Mouse (Mus musculus) MEL (cell line): ENCODE data around the gene Lypd5. TPM values are rescaled to one million over a fixed set of nuclear protein-coding genes. Genes with fewer than 3 reads are reported as not detected.

Source experiments
- DNase-seq: peaks from one replicate; pipeline ENCODE4 v3.0.0; 2011; ENCODE audit warnings: low read depth, low spot score
- H3K27ac ChIP-seq: 2 replicates; pipeline ENCODE4 v1.5.1; 2012; ENCODE audit warnings: low read depth, mild to moderate bottlenecking, control low read depth, low read length, moderate library complexity; ENCODE audit not compliant: control insufficient read depth
- H3K27me3 ChIP-seq, 2 experiments: fragments of 150-350 bp in 1 of 2; sonication (generic) in 1 of 2; 2 replicates each; pipeline ENCODE4 v1.6.1; 2012; ENCODE audit warnings: low read length in 2 of 2, mild to moderate bottlenecking in 2 of 2, improper control_type of control experiment in 1 of 2, moderate library complexity in 1 of 2; ENCODE audit not compliant: insufficient read depth in 2 of 2, control insufficient read depth in 1 of 2
- H3K36me3 ChIP-seq, 2 experiments: 2 replicates each; pipeline ENCODE4 v1.6.1; 2012 to 2014; ENCODE audit warnings: low read length in 2 of 2, improper control_type of control experiment in 1 of 2, inconsistent platforms in 1 of 2, mild to moderate bottlenecking in 1 of 2; ENCODE audit not compliant: insufficient read depth in 2 of 2, control insufficient read depth in 1 of 2
- H3K4me1 ChIP-seq, 2 experiments: fragments of 150-350 bp in 1 of 2; sonication (generic) in 1 of 2; 2 replicates each; pipeline ENCODE4 v1.6.1; 2012; ENCODE audit warnings: low read length in 2 of 2, improper control_type of control experiment in 1 of 2, mild to moderate bottlenecking in 1 of 2; ENCODE audit not compliant: insufficient read depth in 2 of 2, control insufficient read depth in 1 of 2
- H3K4me3 ChIP-seq, 2 experiments: fragments of 150-350 bp in 1 of 2; sonication (generic) in 1 of 2; 2 replicates each; pipeline ENCODE4 v1.5.1; 2012; ENCODE audit warnings: low read depth in 2 of 2, low read length in 2 of 2, mild to moderate bottlenecking in 2 of 2, moderate library complexity in 2 of 2, control low read depth in 1 of 2, improper control_type of control experiment in 1 of 2; ENCODE audit not compliant: control insufficient read depth in 1 of 2, insufficient read depth in 1 of 2
- H3K79me2 ChIP-seq: 2 replicates; pipeline ENCODE4 v1.6.1; 2012; ENCODE audit warnings: mild to moderate bottlenecking, low read length, moderate library complexity; ENCODE audit not compliant: control insufficient read depth, poor library complexity, insufficient read depth
- H3K9ac ChIP-seq: 2 replicates; pipeline ENCODE4 v1.6.1; 2012; ENCODE audit warnings: low read depth, mild to moderate bottlenecking, control low read depth, low read length, moderate library complexity; ENCODE audit not compliant: control insufficient read depth, poor library complexity, severe bottlenecking
- H3K9me3 ChIP-seq: fragments of 150-350 bp; sonication (generic); replicated peaks from 2 replicates; pipeline ENCODE4 v1.6.1; 2012; ENCODE audit warnings: mild to moderate bottlenecking, low read length, improper control_type of control experiment, moderate library complexity; ENCODE audit not compliant: insufficient read depth
- CHD1 ChIP-seq: IDR thresholded peaks from 2 replicates; pipeline ENCODE4 v1.6.1; 2012; ENCODE audit warnings: low read depth, mild to moderate bottlenecking, inconsistent platforms, low read length, improper control_type of control experiment
- CTCF ChIP-seq, 3 experiments: IDR thresholded peaks in 2 of 3; conservative IDR thresholded peaks in 1 of 3; 2 replicates each; pipeline ENCODE4 v1.5.1; 2011 to 2012; ENCODE audit warnings: low read length in 3 of 3, low read depth in 2 of 3, mild to moderate bottlenecking in 2 of 3, improper control_type of control experiment in 1 of 3, inconsistent platforms in 1 of 3, mixed read lengths in 1 of 3, moderate library complexity in 1 of 3; ENCODE audit not compliant: control insufficient read depth in 1 of 3, insufficient read depth in 1 of 3, poor library complexity in 1 of 3, severe bottlenecking in 1 of 3
- E2F4 ChIP-seq: IDR thresholded peaks from 2 replicates; pipeline ENCODE4 v1.6.1; 2011; ENCODE audit warnings: low read depth, low read length, improper control_type of control experiment, borderline replicate concordance
- NRF1 ChIP-seq: IDR thresholded peaks from 2 replicates; pipeline ENCODE4 v1.6.1; 2014; ENCODE audit warnings: low read depth, mild to moderate bottlenecking, inconsistent platforms, low read length, improper control_type of control experiment, moderate library complexity; ENCODE audit not compliant: poor library complexity, insufficient read depth, severe bottlenecking
- POLR2A ChIP-seq, 2 experiments: IDR thresholded peaks; 2 replicates each; pipeline ENCODE4 v1.6.1; 2011 to 2012; ENCODE audit warnings: low read length in 2 of 2, mild to moderate bottlenecking in 2 of 2, control low read depth in 1 of 2, improper control_type of control experiment in 1 of 2, low read depth in 1 of 2, moderate library complexity in 1 of 2; ENCODE audit not compliant: control insufficient read depth in 1 of 2, insufficient read depth in 1 of 2, poor library complexity in 1 of 2
- SMC3 ChIP-seq: IDR thresholded peaks from 2 replicates; pipeline ENCODE4 v1.6.1; 2011; ENCODE audit warnings: low read depth, low read length, improper control_type of control experiment
- polyA plus RNA-seq, 2 experiments: library from polyadenylated mRNA; stranded (reverse) in 1 of 2; unstranded in 1 of 2; fragments of >175 nt in 1 of 2; fragments of >200 nt in 1 of 2; gene quantifications; 2 replicates each; pipeline versions ENCODE4 v1.2.1 to v1.2.4; 2012; ENCODE audit warnings: low replicate concordance in 2 of 2, low read depth in 1 of 2; ENCODE audit not compliant: insufficient read length in 2 of 2, insufficient read depth in 1 of 2, missing spikeins in 1 of 2
- total RNA-seq: library from RNA; depleted of rRNA; stranded (reverse); fragments of 300-350 nt; gene quantifications from 2 replicates; pipeline ENCODE4 v1.2.3, GENCODE M21; 2012; rRNA removed

Gene Lypd5
- total and polyA plus RNA-seq, 3 experiments, result not detected

DNA sequence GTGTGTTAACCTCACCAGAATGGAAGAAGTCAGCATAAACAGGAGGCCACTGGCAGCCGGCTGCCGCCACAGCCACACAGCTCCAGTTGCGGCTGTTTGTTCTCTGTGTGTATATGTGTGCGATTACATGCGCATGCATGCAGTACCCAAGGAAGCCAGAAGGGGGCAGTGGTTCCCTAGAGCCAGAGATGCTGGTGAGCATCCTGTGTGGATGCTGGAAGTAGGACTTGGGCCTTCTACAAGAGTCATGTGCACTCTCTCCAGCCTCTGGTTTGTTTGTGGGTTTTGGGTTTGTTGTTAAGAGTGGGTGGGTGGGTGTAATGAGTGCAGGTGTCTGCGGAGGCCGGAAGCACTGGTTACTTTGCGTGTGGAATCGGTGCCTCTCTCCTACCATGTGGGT, 53.9 kb downstream of the Lypd5 start:
- Histone ChIP-seq H3K9me3 (no peaks in the 10 kb centered on the region), H3K4me3 (no peak overlapping the region), H3K27ac (no peak overlapping the region), H3K27me3 (no peaks in the 10 kb centered on the region), H3K4me1 (peaks cover 0 to 11% of the 10 kb centered on the region in 2 experiments; a peak in 2 of 4 replicates), H3K36me3 (peaks cover 2 to 6% of the 10 kb centered on the region in 2 experiments; a peak in 2 of 4 replicates), H3K79me2 (peaks cover 28% of the 10 kb centered on the region), H3K9ac (no peak overlapping the region)
- TF ChIP-seq CHD1 (no peak), POLR2A (IDR thresholded peaks at IDR 0.05; ENCODE audit: control insufficient read depth in 1 of 2, insufficient read depth in 1 of 2, low read depth in 1 of 2, low read length in 2 of 2, poor library complexity in 1 of 2) (no peak), E2F4 (no peak), NRF1 (no peak), SMC3 (peak; percentile 28; the same call in 1 of the 2 replicates), CTCF (IDR thresholded peaks at IDR 0.05 in 2 of 3, conservative IDR thresholded peaks at IDR 0.05 in 1 of 3; ENCODE audit: control insufficient read depth in 1 of 3, insufficient read depth in 1 of 3, low read depth in 2 of 3, low read length in 3 of 3, poor library complexity in 1 of 3, severe bottlenecking in 1 of 3) (peak; percentile 61 to 79 (median 66))
- peak; percentile 59 for DNase-seq

Other genes with a start within 250 kb of the Lypd5 start
- gene Zfp112, start 236.9 kb upstream of the Lypd5 start, total RNA-seq, result 0.50 and 0.59 TPM in 2 replicates
- gene Zfp112, start 236.9 kb upstream of the Lypd5 start, polyA plus RNA-seq, result under 1 TPM in 1 of 2 experiments, not detected in 1; 0.84 TPM
- gene Zfp235, start 215.0 kb upstream of the Lypd5 start, total RNA-seq, result 4.2 and 6.2 TPM in 2 replicates
- gene Zfp235, start 215.0 kb upstream of the Lypd5 start, polyA plus RNA-seq, result 1 to 10 TPM in 1 of 2 experiments, not detected in 1; 4.5 TPM
- gene Zfp114, start 174.1 kb upstream of the Lypd5 start, total RNA-seq, result not detected in 2 replicates
- not detected for gene Zfp114, start 174.1 kb upstream of the Lypd5 start, polyA plus RNA-seq
- gene Zfp111, start 137.8 kb upstream of the Lypd5 start, total RNA-seq, result not detected in 2 replicates
- not detected for gene Zfp111, start 137.8 kb upstream of the Lypd5 start, polyA plus RNA-seq
- gene Zfp109, start 111.6 kb upstream of the Lypd5 start, total RNA-seq, result not detected in 2 replicates
- gene Zfp109, start 111.6 kb upstream of the Lypd5 start, polyA plus RNA-seq, result not detected
- not detected in 2 replicates for gene Zfp108, start 94.4 kb upstream of the Lypd5 start, total RNA-seq
- gene Zfp108, start 94.4 kb upstream of the Lypd5 start, polyA plus RNA-seq, result not detected
- gene Zfp93, start 78.8 kb upstream of the Lypd5 start, total RNA-seq, result not detected in 2 replicates
- gene Zfp93, start 78.8 kb upstream of the Lypd5 start, polyA plus RNA-seq, result not detected
- 9.2 and 9.9 TPM in 2 replicates for gene Zfp61, start 48.0 kb upstream of the Lypd5 start, total RNA-seq
- gene Zfp61, start 48.0 kb upstream of the Lypd5 start, polyA plus RNA-seq, result 10 to 100 TPM in 1 of 2 experiments, not detected in 1; 15.3 TPM
- 5.9 and 6.9 TPM in 2 replicates for gene Zfp94, start 32.5 kb upstream of the Lypd5 start, total RNA-seq
- gene Zfp94, start 32.5 kb upstream of the Lypd5 start, polyA plus RNA-seq, result 1 to 10 TPM in 1 of 2 experiments, not detected in 1; 5.9 TPM
- not detected in 2 replicates for gene Tescl, start 15.3 kb upstream of the Lypd5 start, total RNA-seq
- gene Tescl, start 15.3 kb upstream of the Lypd5 start, polyA plus RNA-seq, result not detected
- gene Kcnn4, start 21.1 kb downstream of the Lypd5 start, total RNA-seq, result 175 and 256 TPM in 2 replicates
- 100 to 1,000 TPM in 1 of 2 experiments, not detected in 1; 188 TPM for gene Kcnn4, start 21.1 kb downstream of the Lypd5 start, polyA plus RNA-seq
- gene Smg9, start 50.4 kb downstream of the Lypd5 start, total RNA-seq, result 47.5 and 54.6 TPM in 2 replicates
- gene Smg9, start 50.4 kb downstream of the Lypd5 start, polyA plus RNA-seq, result 10 to 100 TPM in 1 of 2 experiments, not detected in 1; 95.3 TPM
- not detected in 2 replicates for gene Irgc1, start 103.1 kb downstream of the Lypd5 start, total RNA-seq
- gene Irgc1, start 103.1 kb downstream of the Lypd5 start, polyA plus RNA-seq, result not detected
- gene Plaur, start 113.3 kb downstream of the Lypd5 start, total RNA-seq, result 8.0 and 9.7 TPM in 2 replicates
- gene Plaur, start 113.3 kb downstream of the Lypd5 start, polyA plus RNA-seq, result 1 to 10 TPM in 1 of 2 experiments, not detected in 1; 8.6 TPM
- 0.12 and 0.16 TPM in 2 replicates for gene Cadm4, start 132.8 kb downstream of the Lypd5 start, total RNA-seq
- gene Cadm4, start 132.8 kb downstream of the Lypd5 start, polyA plus RNA-seq, result under 1 TPM in 1 of 2 experiments, not detected in 1; 0.38 TPM
- gene Zfp428, start 157.8 kb downstream of the Lypd5 start, total RNA-seq, result 10.3 and 12.4 TPM in 2 replicates
- 10 to 100 TPM in 1 of 2 experiments, not detected in 1; 16.4 TPM for gene Zfp428, start 157.8 kb downstream of the Lypd5 start, polyA plus RNA-seq
- gene AC161166.1, start 163.3 kb downstream of the Lypd5 start, total RNA-seq, result not detected in 2 replicates
- gene AC161166.1, start 163.3 kb downstream of the Lypd5 start, polyA plus RNA-seq, result under 1 TPM in 1 of 2 experiments, not detected in 1; 0.13 TPM
- gene Irgq, start 181.5 kb downstream of the Lypd5 start, total RNA-seq, result 3.6 and 4.7 TPM in 2 replicates
- 1 to 10 TPM in 1 of 2 experiments, not detected in 1; 5.8 TPM for gene Irgq, start 181.5 kb downstream of the Lypd5 start, polyA plus RNA-seq
- not detected in 2 replicates for gene Pinlyp, start 196.9 kb downstream of the Lypd5 start, total RNA-seq
- gene Pinlyp, start 196.9 kb downstream of the Lypd5 start, polyA plus RNA-seq, result not detected
- gene Xrcc1, start 197.1 kb downstream of the Lypd5 start, total RNA-seq, result 84.4 and 97.4 TPM in 2 replicates
- gene Xrcc1, start 197.1 kb downstream of the Lypd5 start, polyA plus RNA-seq, result 100 to 1,000 TPM; 101 to 574 TPM
- gene Ethe1, start 238.3 kb downstream of the Lypd5 start, total RNA-seq, result 17.8 and 21.0 TPM in 2 replicates
- 10 to 100 TPM in 1 of 2 experiments, not detected in 1; 33.3 TPM for gene Ethe1, start 238.3 kb downstream of the Lypd5 start, polyA plus RNA-seq
- 0.26 and 0.58 TPM in 2 replicates for gene Zfp575, start 238.4 kb downstream of the Lypd5 start, total RNA-seq
- under 1 TPM in 1 of 2 experiments, not detected in 1; 0.50 TPM for gene Zfp575, start 238.4 kb downstream of the Lypd5 start, polyA plus RNA-seq